Mouse (Mus musculus) liver, embryonic 16.5 days (tissue): Measurements from ENCODE around the gene Pgam2. TPM values are rescaled to one million over a fixed set of nuclear protein-coding genes. Genes with fewer than 3 reads are reported as not detected.
A peak's percentile ranks its signal among the peaks of the same experiment; 100 is the strongest.

ENCODE experiments used
- ATAC-seq: fragments of 200-750 bp; cut with Nextera tagmentation; 2 replicates; pipeline ENCODE4 v1.8.0; 2017; ENCODE audit warnings: low read depth, mild to moderate bottlenecking, moderate number of reproducible peaks, moderate library complexity
- H3K27ac ChIP-seq: fragments of 300-500 bp; sonication (generic); 2 replicates; pipeline ENCODE4 v1.5.1; 2014; ENCODE audit warnings: mild to moderate bottlenecking, low read length
- H3K27me3 ChIP-seq: fragments of 300-500 bp; sonication (generic); 2 replicates; pipeline ENCODE4 v1.6.1; 2014; ENCODE audit warnings: low read depth, low read length, mixed read lengths; ENCODE audit not compliant: control insufficient read depth, insufficient read depth
- H3K36me3 ChIP-seq: fragments of 300-500 bp; sonication (generic); 2 replicates; pipeline ENCODE4 v1.6.1; 2014; ENCODE audit warnings: mild to moderate bottlenecking; ENCODE audit not compliant: control insufficient read depth, insufficient read depth
- H3K4me1 ChIP-seq: fragments of 300-500 bp; sonication (generic); 2 replicates; pipeline ENCODE4 v1.6.1; 2014; ENCODE audit warnings: low read depth, low read length, mixed read lengths; ENCODE audit not compliant: control insufficient read depth
- H3K4me2 ChIP-seq: fragments of 300-500 bp; sonication (generic); 2 replicates; pipeline ENCODE4 v1.6.1; 2014; ENCODE audit warnings: low read depth, low read length, mixed read lengths
- H3K4me3 ChIP-seq: fragments of 300-500 bp; sonication (generic); 2 replicates; pipeline ENCODE4 v1.5.1; 2014; ENCODE audit warnings: low read depth, mild to moderate bottlenecking, low read length
- H3K9ac ChIP-seq: fragments of 300-500 bp; sonication (generic); 2 replicates; pipeline ENCODE4 v1.6.1; 2014; ENCODE audit warnings: low read depth, low read length
- H3K9me3 ChIP-seq: fragments of 300-500 bp; sonication (generic); replicated peaks from 2 replicates; pipeline ENCODE4 v1.6.1; 2016; ENCODE audit warnings: low read length; ENCODE audit not compliant: control insufficient read depth
- WGBS: fragments of 180-500 bp; shearing (Covaris S2); extraction: QIAGEN DNeasy Blood & Tissue Kit; methylation state at CpG from one replicate; pipeline ENCODE4 v1.1.7; 2014; ENCODE audit not compliant: insufficient replicate concordance; 5-methylcytosine and 5-hydroxymethylcytosine counted together
- polyA plus RNA-seq: library from polyadenylated mRNA; unstranded; fragments of >200 nt; fragmentation: Nextera tagmentation; extraction: Ambion mirVana; gene quantifications from 2 replicates; pipeline ENCODE4 v1.2.1, GENCODE M21; 2015

Gene Pgam2
- polyA plus RNA-seq, 1 experiment from 2014 or later, result 15.3 TPM

DNA sequence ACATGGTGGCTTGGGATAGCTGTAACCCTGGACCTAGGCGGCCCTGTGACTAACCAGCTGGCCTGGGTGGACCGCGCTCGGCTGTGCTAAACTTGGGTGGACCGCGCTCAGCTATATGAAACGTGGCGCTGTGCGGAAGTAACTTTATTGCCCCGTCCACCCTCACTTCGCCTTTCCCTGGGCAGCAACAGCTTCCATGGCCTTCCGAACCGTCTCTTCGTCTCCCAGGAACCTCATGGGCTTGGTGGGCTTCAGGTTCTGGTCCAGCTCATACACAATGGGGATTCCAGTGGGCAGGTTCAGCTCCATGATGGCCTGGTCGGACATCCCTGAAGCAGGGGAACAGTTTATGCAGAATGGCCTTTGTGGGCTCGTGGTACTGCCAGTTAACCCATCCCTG lies 2.0 kb downstream of the Pgam2 start:
- Histone ChIP-seq H3K4me1 (peaks cover 3% of the 10 kb centered on the region; the same call in 1 of the 2 replicates), H3K9ac (no peak overlapping the region), H3K36me3 (peaks cover 15% of the 10 kb centered on the region), H3K4me2 (no peak overlapping the region), H3K27me3 (no peaks in the 10 kb centered on the region), H3K4me3 (no peak overlapping the region), H3K27ac (no peak overlapping the region), H3K9me3 (no peaks in the 10 kb centered on the region)
- no peak for ATAC-seq
- WGBS, result 82% methylated on average over 16 of the region's 16 CpGs

DNA sequence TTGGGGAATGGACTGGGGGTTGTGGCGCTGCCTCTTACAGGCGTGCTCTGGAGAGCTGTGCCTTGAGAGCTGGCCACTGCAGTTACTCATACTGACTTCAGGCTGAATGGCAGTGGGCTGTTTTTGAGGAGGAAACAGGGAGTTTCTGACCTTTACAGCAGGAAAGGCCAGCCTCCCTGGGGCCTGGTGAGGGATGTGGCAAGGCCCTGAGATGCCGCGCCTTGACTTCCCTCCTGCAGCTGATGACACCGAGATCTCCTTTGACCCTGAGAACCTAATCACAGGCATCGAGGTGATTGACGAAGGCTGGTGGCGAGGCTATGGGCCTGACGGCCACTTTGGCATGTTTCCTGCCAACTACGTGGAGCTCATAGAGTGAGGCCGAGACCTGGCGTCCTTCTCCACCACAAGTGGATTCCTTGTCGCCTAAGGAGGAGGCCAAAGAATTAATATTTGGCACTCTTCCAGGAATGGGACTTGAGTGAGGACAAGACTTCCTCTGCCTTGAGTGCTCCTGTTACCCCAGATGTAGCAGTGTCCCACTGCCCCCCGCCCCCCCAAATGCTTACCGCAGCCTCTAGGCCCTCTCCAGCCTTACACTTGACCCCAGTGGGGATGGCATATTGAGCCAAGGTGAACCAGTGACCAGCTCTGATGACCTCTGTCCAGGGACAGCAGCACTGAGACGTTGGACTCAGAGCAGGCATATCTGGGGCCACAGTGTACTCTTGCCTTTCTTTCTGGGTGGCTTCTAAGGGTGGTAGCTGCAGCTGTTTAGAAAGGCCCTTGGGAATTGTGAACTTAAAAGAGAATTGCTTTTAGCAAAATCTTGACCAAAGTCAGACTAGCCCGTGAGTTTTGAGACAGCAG lies 3.7 kb downstream of the Pgam2 start:
- Histone ChIP-seq H3K36me3 (peaks cover 16% of the 10 kb centered on the region), H3K4me2 (no peak overlapping the region), H3K27me3 (no peaks in the 10 kb centered on the region), H3K4me3 (no peak overlapping the region), H3K9ac (no peak overlapping the region), H3K4me1 (peaks cover 3% of the 10 kb centered on the region; the same call in 1 of the 2 replicates), H3K9me3 (no peaks in the 10 kb centered on the region), H3K27ac (no peak overlapping the region)
- 78% methylated on average over 17 of the region's 17 CpGs for WGBS
- no peak for ATAC-seq

DNA sequence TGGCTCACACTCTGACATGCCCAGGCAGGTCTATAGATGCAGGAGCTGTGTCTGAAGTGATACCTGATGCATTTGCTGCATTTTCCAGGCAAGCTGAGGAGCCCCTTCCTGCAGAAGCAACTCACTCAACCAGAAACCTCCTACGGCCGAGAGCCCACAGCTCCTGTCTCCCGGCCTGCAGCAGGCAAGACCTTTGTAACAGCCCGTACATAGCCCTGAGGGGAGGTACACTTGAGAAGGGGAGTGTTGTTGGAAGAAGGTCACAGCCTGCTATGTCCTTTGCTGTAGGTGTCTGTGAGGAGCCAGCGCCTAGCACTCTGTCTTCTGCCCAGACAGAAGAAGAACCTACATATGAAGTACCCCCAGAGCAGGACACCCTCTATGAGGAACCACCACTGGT lies 5.6 kb downstream of the Pgam2 start:
- WGBS, result 80% methylated on average over 5 of the region's 5 CpGs
- ATAC-seq, result no peak

DNA sequence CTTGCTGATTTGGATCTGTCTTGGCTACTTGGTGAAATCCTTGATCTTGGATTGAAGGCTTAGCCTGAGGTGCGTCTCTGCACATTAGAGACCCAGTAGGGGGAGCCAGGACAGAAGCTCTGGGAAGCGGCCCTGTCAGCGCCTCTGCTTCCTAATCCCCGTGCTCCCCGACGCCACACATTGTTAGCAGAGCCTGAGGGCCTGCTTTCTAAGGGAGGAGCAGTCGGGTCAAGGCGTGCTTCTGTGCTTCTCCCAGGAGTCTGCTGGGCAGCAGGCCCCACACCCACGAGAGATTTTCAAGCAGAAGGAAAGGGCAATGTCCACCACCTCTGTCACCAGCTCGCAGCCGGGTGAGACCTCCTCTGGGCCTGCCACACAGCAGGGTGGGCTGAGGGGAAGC lies 6.2 kb downstream of the Pgam2 start:
- Histone ChIP-seq H3K9ac (no peak overlapping the region), H3K36me3 (peaks cover 19% of the 10 kb centered on the region), H3K4me2 (no peak overlapping the region), H3K27ac (no peak overlapping the region), H3K27me3 (no peaks in the 10 kb centered on the region), H3K4me3 (no peak overlapping the region), H3K4me1 (peaks cover 3% of the 10 kb centered on the region; the same call in 1 of the 2 replicates), H3K9me3 (no peaks in the 10 kb centered on the region)
- no peak for ATAC-seq
- WGBS, result 77% methylated on average over 11 of the region's 11 CpGs

More for the DNA sequence above, 5.6 kb downstream of the Pgam2 start:
- Histone ChIP-seq H3K27ac (no peak overlapping the region), H3K4me3 (no peak overlapping the region), H3K27me3 (no peaks in the 10 kb centered on the region), H3K9me3 (no peaks in the 10 kb centered on the region), H3K36me3 (peaks cover 19% of the 10 kb centered on the region), H3K4me2 (no peak overlapping the region), H3K4me1 (peaks cover 3% of the 10 kb centered on the region; the same call in 1 of the 2 replicates), H3K9ac (no peak overlapping the region)

DNA sequence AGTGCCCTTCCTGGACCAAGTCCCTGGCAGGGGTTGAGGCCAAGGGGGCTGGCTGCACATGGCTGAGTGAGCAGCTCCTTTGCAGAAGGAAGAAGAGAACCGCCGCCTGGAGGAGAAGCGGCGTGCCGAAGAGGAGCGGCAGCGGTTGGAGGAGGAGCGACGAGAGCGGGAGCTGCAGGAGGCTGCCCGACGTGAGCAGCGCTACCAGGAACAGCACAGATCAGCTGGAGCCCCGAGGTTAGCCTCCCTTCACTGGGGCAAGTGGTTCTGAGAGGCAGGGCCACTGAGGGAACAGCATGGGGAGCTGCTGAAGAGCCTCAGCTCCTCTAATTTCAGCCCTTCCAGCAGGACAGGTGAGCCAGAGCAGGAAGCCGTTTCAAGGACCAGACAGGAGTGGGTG lies 6.6 kb downstream of the Pgam2 start:
- 86% methylated on average over 15 of the region's 15 CpGs for WGBS
- Histone ChIP-seq H3K4me1 (peaks cover under 1% of the 10 kb centered on the region; the same call in 1 of the 2 replicates), H3K9ac (no peak overlapping the region), H3K36me3 (peaks cover 19% of the 10 kb centered on the region), H3K27me3 (no peaks in the 10 kb centered on the region), H3K4me2 (no peak overlapping the region), H3K27ac (no peak overlapping the region), H3K9me3 (no peaks in the 10 kb centered on the region), H3K4me3 (no peak overlapping the region)
- no peak for ATAC-seq

DNA sequence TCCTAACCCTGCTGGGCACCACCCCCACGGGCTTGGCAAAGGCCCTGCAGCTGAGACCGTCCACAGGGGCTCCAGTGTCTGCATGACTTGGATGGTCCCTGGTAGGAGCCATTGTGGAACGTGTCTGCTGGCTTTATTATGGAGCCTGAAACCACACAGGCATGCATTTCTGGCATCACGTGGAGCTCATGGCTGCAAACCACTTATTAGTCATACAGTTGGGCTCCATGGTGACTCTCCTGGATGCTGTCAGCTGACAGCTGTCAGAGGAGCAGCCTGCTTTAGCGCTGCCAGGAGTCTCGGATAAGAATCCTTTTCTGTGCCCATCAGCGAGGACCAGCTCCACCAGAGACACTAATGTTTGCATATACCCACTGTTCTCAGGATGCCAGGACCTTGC lies 7.8 kb downstream of the Pgam2 start:
- 78% methylated on average over 7 of the region's 7 CpGs for WGBS
- H3K4me3 ChIP-seq, result no peak overlapping the region
- H3K4me1 ChIP-seq, result no peaks in the 10 kb centered on the region
- H3K9ac ChIP-seq, result no peak overlapping the region
- H3K9me3 ChIP-seq, result no peaks in the 10 kb centered on the region
- no peaks in the 10 kb centered on the region for H3K27me3 ChIP-seq
- H3K4me2 ChIP-seq, result no peak overlapping the region
- no peak for ATAC-seq
- peaks cover 19% of the 10 kb centered on the region for H3K36me3 ChIP-seq
- no peak overlapping the region for H3K27ac ChIP-seq

DNA sequence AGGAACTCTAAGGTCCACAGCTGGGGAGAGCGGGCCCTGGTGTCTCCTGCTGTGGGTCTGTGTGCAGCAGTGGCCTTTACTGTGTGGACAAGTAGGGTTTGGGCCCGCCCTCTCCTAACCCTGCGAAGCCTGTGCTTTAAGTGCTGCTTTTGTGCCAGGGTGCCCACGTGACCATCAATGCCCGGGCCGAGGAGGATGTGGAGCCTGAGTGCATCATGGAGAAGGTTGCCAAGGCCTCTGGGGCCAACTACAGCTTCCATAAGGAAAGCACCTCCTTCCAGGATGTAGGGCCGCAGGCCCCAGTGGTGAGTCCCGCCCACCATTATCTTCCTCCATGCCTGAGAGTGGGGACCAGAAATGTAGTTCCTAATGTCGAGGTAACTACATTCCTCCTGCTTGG lies 8.2 kb downstream of the Pgam2 start:
- no peaks in the 10 kb centered on the region for H3K4me1 ChIP-seq
- WGBS, result 81% methylated on average over 9 of the region's 9 CpGs
- no peaks in the 10 kb centered on the region for H3K9me3 ChIP-seq
- H3K36me3 ChIP-seq, result peaks cover 19% of the 10 kb centered on the region
- H3K4me2 ChIP-seq, result no peak overlapping the region
- no peak overlapping the region for H3K27ac ChIP-seq
- no peak overlapping the region for H3K9ac ChIP-seq
- ATAC-seq, result no peak
- H3K27me3 ChIP-seq, result no peaks in the 10 kb centered on the region
- H3K4me3 ChIP-seq, result no peak overlapping the region

DNA sequence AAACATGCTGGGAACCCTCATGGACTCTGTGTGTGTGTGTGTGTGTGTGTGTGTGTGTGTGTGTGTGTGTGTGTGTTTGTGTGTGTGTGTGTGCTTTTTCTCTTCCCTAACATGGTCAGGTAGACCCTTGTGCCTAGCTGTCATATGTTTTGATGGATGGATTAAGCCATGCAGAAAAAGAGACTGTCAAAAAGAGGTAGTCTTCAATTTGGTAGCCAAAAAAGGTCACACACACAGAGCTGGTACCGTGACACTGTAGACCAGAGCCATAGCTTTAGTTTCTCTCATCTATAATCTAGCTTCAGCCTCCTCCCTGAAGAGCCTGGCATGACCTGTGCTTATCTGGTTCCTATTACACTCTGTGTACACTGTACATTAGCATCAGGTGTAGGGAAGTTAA lies 13.1 kb downstream of the Pgam2 start:
- H3K4me3 ChIP-seq, result no peak overlapping the region
- no peak overlapping the region for H3K9ac ChIP-seq
- no peak overlapping the region for H3K4me2 ChIP-seq
- ATAC-seq, result no peak
- no peak overlapping the region for H3K27ac ChIP-seq
- H3K4me1 ChIP-seq, result peaks cover 23% of the 10 kb centered on the region
- H3K27me3 ChIP-seq, result no peaks in the 10 kb centered on the region
- H3K36me3 ChIP-seq, result peaks cover 4% of the 10 kb centered on the region
- no peaks in the 10 kb centered on the region for H3K9me3 ChIP-seq
- 83% methylated on average over 1 of the region's 1 CpGs for WGBS

DNA sequence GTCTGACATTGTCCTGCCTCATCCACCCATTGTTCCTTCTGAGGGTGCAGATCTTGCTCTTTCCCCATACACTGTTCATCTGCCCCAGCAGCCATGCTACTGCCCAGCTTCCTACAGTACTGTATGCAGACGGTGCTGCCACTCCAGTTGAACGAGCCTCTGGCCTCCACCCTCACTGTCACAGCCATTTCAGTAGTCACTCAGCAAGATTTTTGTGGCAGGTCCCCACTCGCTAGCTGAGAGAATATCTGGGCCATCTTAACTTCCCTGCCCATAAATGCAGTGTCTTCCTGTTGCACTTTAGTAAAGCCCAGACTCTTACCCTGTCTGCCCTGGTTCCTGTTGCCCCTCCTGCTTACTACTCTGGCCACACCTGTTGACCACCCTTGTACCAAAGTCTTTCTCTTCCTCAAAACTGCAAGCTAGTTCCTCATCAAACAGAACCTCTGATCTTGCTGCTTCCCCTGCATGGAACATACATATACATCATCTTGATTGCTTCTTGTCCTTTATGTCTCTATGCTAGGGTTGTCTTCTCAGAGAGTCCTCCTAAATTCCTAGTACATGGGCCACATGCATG lies 13.7 kb downstream of the Pgam2 start:
- Histone ChIP-seq H3K4me3 (peak overlapping the region; percentile 75), H3K4me2 (peak overlapping the region; percentile 85), H3K9ac (peak overlapping the region; percentile 72), H3K9me3 (no peaks in the 10 kb centered on the region), H3K27ac (peak overlapping the region; percentile 97), H3K4me1 (peaks cover 23% of the 10 kb centered on the region), H3K36me3 (peaks cover 4% of the 10 kb centered on the region; the same call in 1 of the 2 replicates), H3K27me3 (no peaks in the 10 kb centered on the region)
- ATAC-seq, result no peak
- 43% methylated on average over 3 of the region's 3 CpGs for WGBS
